ENCODE assay signal across 13 mouse cellular contexts in the genomic region with DNA sequence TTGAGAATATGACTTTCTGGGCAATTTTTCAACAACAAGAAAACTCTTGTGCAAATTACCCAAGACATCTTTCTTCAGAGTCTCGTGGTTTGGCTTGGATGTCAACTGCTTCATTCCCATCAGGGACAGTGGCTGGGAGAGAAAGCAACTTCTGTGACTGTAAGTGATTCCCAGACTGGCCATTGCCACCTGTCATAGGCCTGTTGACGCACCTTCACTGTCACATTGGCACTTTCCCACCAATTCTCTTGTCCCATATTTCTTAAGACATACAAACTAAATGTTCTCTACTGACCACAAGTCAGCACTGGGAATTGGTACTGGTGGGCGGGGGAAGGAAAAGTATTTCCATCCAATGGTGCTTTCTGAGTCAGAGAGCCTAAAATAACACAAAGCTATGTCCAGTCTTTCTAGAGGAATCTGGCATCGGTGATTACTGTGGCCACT.
DNase-seq lines count a peak whose midpoint lies in the region; ATAC-seq and TF ChIP-seq lines count a peak whose summit lies in the region.
"Had no signal": no experiment of that assay in that cellular context is flagged by ENCODE, and none has a peak within 500 bp of the region (broad histone marks: within the 10 kb centered on the region; RNA-seq: fewer than 3 reads in every experiment).

No protein-coding gene starts in this region.

- ATAC-seq in limb, embryonic 14.5 days (ENCODE audit: low FRiP score, low read depth) = no peak
- no peak for ATAC-seq in liver, postnatal 0 days
- ATAC-seq: hindbrain, embryonic 16.5 days had no signal

- H3K4me3 ChIP-seq in limb, embryonic 14.5 days (replicated peaks; ENCODE audit: low read length) = no peak overlapping the region
- H3K4me3 ChIP-seq in limb, embryonic 10.5 days = no peak overlapping the region
- H3K4me3 ChIP-seq in embryonic fibroblast, embryonic 13.5 days (ENCODE audit: insufficient read depth, low read length) = no peak overlapping the region
- no peak overlapping the region for H3K4me3 ChIP-seq in liver, postnatal 0 days (ENCODE audit: low read depth, low read length)
- H3K4me3 ChIP-seq: erythroblast, embryonic 14.5 days; kidney, embryonic 15.5 days; megakaryocyte, embryonic 14.5 days had no signal

- no peak for TF ChIP-seq POLR2A in limb, embryonic 14.5 days (IDR thresholded peaks at IDR 0.05; ENCODE audit: borderline replicate concordance, extremely low read depth, insufficient read depth, insufficient read length)
- no peak for TF ChIP-seq POLR2A in embryonic fibroblast, embryonic 13.5 days (IDR thresholded peaks at IDR 0.05; ENCODE audit: low read depth, low read length)

- no peak overlapping the region for H3K4me2 ChIP-seq in limb, embryonic 14.5 days (replicated peaks; ENCODE audit: low read depth, low read length, severe bottlenecking)
- no peak overlapping the region for H3K4me2 ChIP-seq in liver, postnatal 0 days (ENCODE audit: low read depth, low read length)
- H3K4me2 ChIP-seq: kidney, embryonic 15.5 days had no signal

- H3K27ac ChIP-seq in limb, embryonic 14.5 days (replicated peaks; ENCODE audit: low read depth, low read length) = no peak overlapping the region
- H3K27ac ChIP-seq in limb, embryonic 10.5 days = no peak overlapping the region
- H3K27ac ChIP-seq in embryonic fibroblast, embryonic 13.5 days (ENCODE audit: insufficient read depth, low read length) = peak overlapping the region; percentile 95
- no peak overlapping the region for H3K27ac ChIP-seq in liver, postnatal 0 days (ENCODE audit: low read depth)
- H3K27ac ChIP-seq: kidney, embryonic 15.5 days had no signal

- H3K9ac ChIP-seq in limb, embryonic 14.5 days (ENCODE audit: low read depth, low read length, severe bottlenecking) = no peak overlapping the region
- no peak overlapping the region for H3K9ac ChIP-seq in liver, postnatal 0 days (replicated peaks)
- H3K9ac ChIP-seq: kidney, embryonic 15.5 days had no signal

- DNase-seq in limb, embryonic 14.5 days (ENCODE audit: low spot score) = peak; percentile 14
- DNase-seq in limb, embryonic 10.5 days (ENCODE audit: low spot score) = no peak
- peak; percentile 82 for DNase-seq in heart, adult 8-10 months (ENCODE audit: low spot score)
- DNase-seq in lung, postnatal 25 days (ENCODE audit: low spot score) = peak; percentile 4
- DNase-seq in liver, postnatal 0 days = no peak
- DNase-seq in right cerebral cortex, postnatal 4 days = no peak
- DNase-seq in T-cell, adult 2 months (ENCODE audit: low spot score) = no peak
- DNase-seq: cerebellum, postnatal 36 days had no signal

- no peaks in the 10 kb centered on the region for H3K4me1 ChIP-seq in limb, embryonic 14.5 days (ENCODE audit: control insufficient read depth, insufficient read depth, low read length)
- no peaks in the 10 kb centered on the region for H3K4me1 ChIP-seq in limb, embryonic 10.5 days
- peaks cover 25% of the 10 kb centered on the region for H3K4me1 ChIP-seq in embryonic fibroblast, embryonic 13.5 days (ENCODE audit: control insufficient read depth, insufficient read depth, low read length)
- 0 out of 2 replicates have a peak, but pooled peaks cover 3% of the 10 kb centered on the region for H3K4me1 ChIP-seq in liver, postnatal 0 days (ENCODE audit: insufficient read depth)
- H3K4me1 ChIP-seq: kidney, embryonic 15.5 days had no signal

- no peak for TF ChIP-seq CTCF in embryonic fibroblast, embryonic 13.5 days (IDR thresholded peaks at IDR 0.05; ENCODE audit: borderline replicate concordance, insufficient read depth, low read length)
- TF ChIP-seq CTCF in liver, postnatal 0 days (IDR thresholded peaks at IDR 0.05; ENCODE audit: low read depth) = no peak

- H3K36me3 ChIP-seq in limb, embryonic 14.5 days (ENCODE audit: control insufficient read depth, insufficient read depth, low read length) = no peaks in the 10 kb centered on the region
- H3K36me3 ChIP-seq in limb, embryonic 10.5 days = no peaks in the 10 kb centered on the region
- H3K36me3 ChIP-seq in liver, postnatal 0 days (replicated peaks; ENCODE audit: insufficient read depth, low read length) = no peaks in the 10 kb centered on the region
- H3K36me3 ChIP-seq: kidney, embryonic 15.5 days had no signal

- 81% methylated on average over 4 of the region's 4 CpGs for WGBS in limb, embryonic 14.5 days
- WGBS in limb, embryonic 10.5 days = 91% methylated on average over 4 of the region's 4 CpGs
- 66% methylated on average over 4 of the region's 4 CpGs for WGBS in liver, postnatal 0 days (ENCODE audit: insufficient replicate concordance)

- H3K27me3 ChIP-seq in limb, embryonic 14.5 days (ENCODE audit: control insufficient read depth, insufficient read depth, low read length) = no peaks in the 10 kb centered on the region
- no peaks in the 10 kb centered on the region for H3K27me3 ChIP-seq in limb, embryonic 10.5 days (ENCODE audit: low read depth, poor library complexity, severe bottlenecking)
- H3K27me3 ChIP-seq in liver, postnatal 0 days (ENCODE audit: insufficient read depth, low read length) = no peaks in the 10 kb centered on the region
- H3K27me3 ChIP-seq: kidney, embryonic 15.5 days; megakaryocyte, embryonic 14.5 days had no signal

- no peaks in the 10 kb centered on the region for H3K9me3 ChIP-seq in limb, embryonic 14.5 days (ENCODE audit: control insufficient read depth, low read length)
- H3K9me3 ChIP-seq in limb, embryonic 10.5 days (replicated peaks) = no peaks in the 10 kb centered on the region
- H3K9me3 ChIP-seq in liver, postnatal 0 days (ENCODE audit: low read length) = no peaks in the 10 kb centered on the region
- H3K9me3 ChIP-seq: kidney, embryonic 15.5 days; megakaryocyte, embryonic 14.5 days had no signal

- no peak for TF ChIP-seq EP300 in liver, postnatal 0 days (IDR thresholded peaks at IDR 0.05; ENCODE audit: low read depth)

Comparison
In these comparisons a context has a peak if more than half of its experiments do, and no peak if none do; other contexts are left out.
1. DNase-seq: peak in limb, embryonic 14.5 days (single experiment), heart, adult 8-10 months (single experiment) and lung, postnatal 25 days (single experiment); none in limb, embryonic 10.5 days (single experiment), liver, postnatal 0 days (single experiment), right cerebral cortex, postnatal 4 days (single experiment) and T-cell, adult 2 months (single experiment).